Mouse (Mus musculus): Measurements from ENCODE around the gene Epor. TPM values are rescaled to one million over a fixed set of nuclear protein-coding genes. Genes with fewer than 3 reads are reported as not detected.

Epor gene
- polyA plus RNA-seq, 1 experiment = 0.57 TPM

GRCm38 (mm10) chr9:21938234-21938855 lies 25.0 kb downstream of the Epor start:
- Histone ChIP-seq H3K27me3 (ENCODE audit: control insufficient read depth, insufficient read depth, low read length, poor library complexity, severe bottlenecking) (no peaks in the 10 kb centered on the region), H3K4me1 (ENCODE audit: control insufficient read depth, insufficient read depth, low read length) (peaks cover 2% of the 10 kb centered on the region), H3K36me3 (ENCODE audit: control insufficient read depth, insufficient read depth, low read length, poor library complexity, severe bottlenecking) (no peaks in the 10 kb centered on the region), H3K9ac (ENCODE audit: low read depth, poor library complexity, severe bottlenecking) (no peak overlapping the region), H3K9me3 (replicated peaks; ENCODE audit: control insufficient read depth, insufficient read depth, low read length, poor library complexity, severe bottlenecking) (no peaks in the 10 kb centered on the region), H3K27ac (ENCODE audit: insufficient read depth, low read length) (no peak overlapping the region), H3K4me3 (ENCODE audit: low read depth, low read length) (no peak overlapping the region)
- no peak for TF ChIP-seq CTCF (IDR thresholded peaks at IDR 0.05; ENCODE audit: low read depth, low read length)
- no peak for TF ChIP-seq POLR2A (IDR thresholded peaks at IDR 0.05; ENCODE audit: insufficient read depth, low read length)
- TF ChIP-seq EP300 (IDR thresholded peaks at IDR 0.05; ENCODE audit: insufficient read depth, low read depth, low read length) = no peak

- H3K4me1 ChIP-seq (ENCODE audit: control insufficient read depth, insufficient read depth, low read length) = no peaks in the 10 kb centered on the region
- H3K36me3 ChIP-seq (ENCODE audit: control insufficient read depth, insufficient read depth, low read length, poor library complexity, severe bottlenecking) = no peaks in the 10 kb centered on the region
- no peak overlapping the region for H3K27ac ChIP-seq (ENCODE audit: insufficient read depth, low read length)
- no peak overlapping the region for H3K4me3 ChIP-seq (ENCODE audit: low read depth, low read length)
- TF ChIP-seq CTCF (IDR thresholded peaks at IDR 0.05; ENCODE audit: low read depth, low read length) (no peak), POLR2A (IDR thresholded peaks at IDR 0.05; ENCODE audit: insufficient read depth, low read length) (no peak), EP300 (IDR thresholded peaks at IDR 0.05; ENCODE audit: insufficient read depth, low read depth, low read length) (no peak)
- no peaks in the 10 kb centered on the region for H3K9me3 ChIP-seq (replicated peaks; ENCODE audit: control insufficient read depth, insufficient read depth, low read length, poor library complexity, severe bottlenecking)
- H3K27me3 ChIP-seq (ENCODE audit: control insufficient read depth, insufficient read depth, low read length, poor library complexity, severe bottlenecking) = no peaks in the 10 kb centered on the region
- H3K9ac ChIP-seq (ENCODE audit: low read depth, poor library complexity, severe bottlenecking) = no peak overlapping the region
Observed at GRCm38 (mm10) chr9:21937711-21938175, 25.6 kb downstream of the Epor start.

GRCm38 (mm10) chr9:21936692-21937570 lies 26.4 kb downstream of the Epor start, which contains the start of gene Plppr2:
TSS of gene Plppr2 (plus strand) at chr9:21937033.
- Histone ChIP-seq H3K9me3 (replicated peaks; ENCODE audit: control insufficient read depth, insufficient read depth, low read length, poor library complexity, severe bottlenecking) (no peaks in the 10 kb centered on the region), H3K9ac (ENCODE audit: low read depth, poor library complexity, severe bottlenecking) (peak within 1 kb of the TSS; percentile 58), H3K27ac (ENCODE audit: insufficient read depth, low read length) (no peak within 1 kb of the TSS), H3K4me1 (ENCODE audit: control insufficient read depth, insufficient read depth, low read length) (no peaks in the 10 kb centered on the region), H3K27me3 (ENCODE audit: control insufficient read depth, insufficient read depth, low read length, poor library complexity, severe bottlenecking) (no peaks in the 10 kb centered on the region), H3K36me3 (ENCODE audit: control insufficient read depth, insufficient read depth, low read length, poor library complexity, severe bottlenecking) (no peaks in the 10 kb centered on the region), H3K4me3 (ENCODE audit: low read depth, low read length) (peak within 1 kb of the TSS; percentile 58)
- no peak for TF ChIP-seq EP300 (IDR thresholded peaks at IDR 0.05; ENCODE audit: insufficient read depth, low read depth, low read length)
- TF ChIP-seq CTCF (IDR thresholded peaks at IDR 0.05; ENCODE audit: low read depth, low read length) = no peak
- no peak for TF ChIP-seq POLR2A (IDR thresholded peaks at IDR 0.05; ENCODE audit: insufficient read depth, low read length)

GRCm38 (mm10) chr9:21935466-21936131 lies 27.7 kb downstream of the Epor start:
- no peaks in the 10 kb centered on the region for H3K4me1 ChIP-seq (ENCODE audit: control insufficient read depth, insufficient read depth, low read length)
- no peak overlapping the region for H3K9ac ChIP-seq (ENCODE audit: low read depth, poor library complexity, severe bottlenecking)

GRCm38 (mm10) chr9:21934021-21934420 lies 29.3 kb downstream of the Epor start:
- TF ChIP-seq POLR2A (IDR thresholded peaks at IDR 0.05; ENCODE audit: insufficient read depth, low read length) (no peak), EP300 (IDR thresholded peaks at IDR 0.05; ENCODE audit: insufficient read depth, low read depth, low read length) (no peak), CTCF (IDR thresholded peaks at IDR 0.05; ENCODE audit: low read depth, low read length) (no peak)
- H3K27me3 ChIP-seq (ENCODE audit: control insufficient read depth, insufficient read depth, low read length, poor library complexity, severe bottlenecking) = no peaks in the 10 kb centered on the region
- no peak overlapping the region for H3K9ac ChIP-seq (ENCODE audit: low read depth, poor library complexity, severe bottlenecking)
- H3K4me1 ChIP-seq (ENCODE audit: control insufficient read depth, insufficient read depth, low read length) = no peaks in the 10 kb centered on the region
- no peak overlapping the region for H3K27ac ChIP-seq (ENCODE audit: insufficient read depth, low read length)
- H3K36me3 ChIP-seq (ENCODE audit: control insufficient read depth, insufficient read depth, low read length, poor library complexity, severe bottlenecking) = no peaks in the 10 kb centered on the region
- no peak overlapping the region for H3K4me3 ChIP-seq (ENCODE audit: low read depth, low read length)
- H3K9me3 ChIP-seq (replicated peaks; ENCODE audit: control insufficient read depth, insufficient read depth, low read length, poor library complexity, severe bottlenecking) = no peaks in the 10 kb centered on the region

More at GRCm38 (mm10) chr9:21935466-21936131, 27.7 kb downstream of the Epor start:
- TF ChIP-seq POLR2A (IDR thresholded peaks at IDR 0.05; ENCODE audit: insufficient read depth, low read length) (no peak), EP300 (IDR thresholded peaks at IDR 0.05; ENCODE audit: insufficient read depth, low read depth, low read length) (no peak), CTCF (IDR thresholded peaks at IDR 0.05; ENCODE audit: low read depth, low read length) (no peak)
- Histone ChIP-seq H3K27me3 (ENCODE audit: control insufficient read depth, insufficient read depth, low read length, poor library complexity, severe bottlenecking) (no peaks in the 10 kb centered on the region), H3K4me3 (ENCODE audit: low read depth, low read length) (no peak overlapping the region), H3K36me3 (ENCODE audit: control insufficient read depth, insufficient read depth, low read length, poor library complexity, severe bottlenecking) (no peaks in the 10 kb centered on the region), H3K9me3 (replicated peaks; ENCODE audit: control insufficient read depth, insufficient read depth, low read length, poor library complexity, severe bottlenecking) (no peaks in the 10 kb centered on the region), H3K27ac (ENCODE audit: insufficient read depth, low read length) (no peak overlapping the region)

Measured in ES-Bruce4 (cell line).